Mouse (Mus musculus): ENCODE measurements around the gene Olfr193. TPM values are rescaled to one million over a fixed set of nuclear protein-coding genes. Genes with fewer than 3 reads are reported as not detected.
"Not testable (repeated sequence)": the region's sequence is repeated elsewhere in the genome, so short reads cannot be mapped to it uniquely, and the experiment has no call there.

Gene Olfr193
- not detected for total RNA-seq (2021)
- long read RNA-seq, experiment 1, result 0 reads
- long read RNA-seq, experiment 2, result 0 reads

DNA sequence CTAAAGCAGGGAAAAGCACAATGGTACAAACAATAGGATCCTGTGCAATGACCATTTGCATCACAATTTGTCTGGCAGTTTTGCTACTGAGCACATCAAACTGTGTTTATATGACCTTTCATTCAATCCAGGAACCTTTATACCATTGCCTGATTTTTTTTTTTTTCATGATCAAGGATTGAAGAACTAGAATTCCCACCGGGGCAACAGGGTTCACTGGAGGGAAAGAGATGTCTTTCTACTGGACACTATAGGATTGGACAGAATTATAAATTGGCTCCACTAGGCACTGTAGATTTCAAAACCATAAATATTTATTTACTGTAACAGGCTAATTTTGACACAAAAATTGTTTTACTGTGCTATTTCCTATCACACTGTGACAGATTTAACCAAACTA is at the start of gene Olfr193:
Gene Olfr193, minus strand, starts transcription at position 101 of the 400 bp plus-strand sequence.
- no peak within 1 kb of the TSS for H3K4me3 ChIP-seq
- no peak for TF ChIP-seq CTCF (IDR thresholded peaks at IDR 0.05)
- no peak within 1 kb of the TSS for H3K27ac ChIP-seq
- intact Hi-C loops (cut with DNase I), result no loop called here
- DNase-seq (ENCODE audit: extremely low spot score in 1 of 2, low spot score in 2 of 2), result no peak

DNA sequence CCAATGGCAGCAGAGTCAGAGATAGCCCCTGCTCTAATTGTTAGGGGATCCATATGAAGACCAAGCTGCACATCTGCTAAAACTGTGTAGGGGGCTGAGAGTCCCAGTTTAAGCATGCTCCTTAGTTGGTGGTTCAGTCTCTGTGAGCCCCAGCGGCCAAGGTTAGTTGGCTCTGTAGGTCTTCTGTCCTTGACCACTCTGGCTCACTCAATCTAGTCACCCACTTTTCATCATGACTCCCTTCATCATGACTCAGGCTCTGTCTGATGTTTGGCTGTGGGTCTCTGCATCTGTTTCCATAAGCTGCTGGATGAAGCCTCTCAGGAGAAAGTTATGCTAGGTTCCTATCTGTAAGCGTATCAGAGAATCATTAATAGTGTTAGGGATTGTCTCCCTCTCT is 40.3 kb upstream of the Olfr193 start:
- intact Hi-C loops (cut with DNase I), result no loop called here
- H3K4me3 ChIP-seq, result no peak overlapping the region
- no peak overlapping the region for H3K27ac ChIP-seq
- no peak for DNase-seq (ENCODE audit: extremely low spot score in 1 of 2, low spot score in 2 of 2)
- no peak for TF ChIP-seq CTCF (IDR thresholded peaks at IDR 0.05)

DNA sequence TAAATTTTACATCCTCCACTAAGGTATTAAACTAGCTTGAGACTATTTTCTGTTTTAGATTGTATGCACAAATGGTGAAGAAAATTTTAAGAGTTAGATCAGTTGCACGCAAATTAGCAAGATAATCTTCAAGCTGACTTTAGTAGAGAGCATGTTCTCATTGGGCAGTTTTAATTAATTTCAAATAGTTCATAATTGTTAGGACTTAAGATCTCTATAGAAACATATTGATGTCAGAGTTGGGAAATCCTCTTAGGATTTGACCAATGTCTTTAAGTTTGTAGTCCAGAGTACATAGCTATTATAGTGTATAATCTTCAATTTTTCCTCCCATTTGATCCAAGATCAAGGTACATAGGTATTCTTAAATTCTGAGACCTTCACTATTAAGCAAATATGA is 35.1 kb upstream of the Olfr193 start, which contains the start of gene Olfr195:
Gene Olfr195, plus strand, starts transcription at position 301 of the 400 bp plus-strand sequence.
- TF ChIP-seq CTCF (IDR thresholded peaks at IDR 0.05), result no peak
- Histone ChIP-seq H3K27ac (no peak within 1 kb of the TSS), H3K4me3 (no peak within 1 kb of the TSS)
- DNase-seq (ENCODE audit: extremely low spot score in 1 of 2, low spot score in 2 of 2), result no peak
- intact Hi-C loops (cut with DNase I), result no loop called here

DNA sequence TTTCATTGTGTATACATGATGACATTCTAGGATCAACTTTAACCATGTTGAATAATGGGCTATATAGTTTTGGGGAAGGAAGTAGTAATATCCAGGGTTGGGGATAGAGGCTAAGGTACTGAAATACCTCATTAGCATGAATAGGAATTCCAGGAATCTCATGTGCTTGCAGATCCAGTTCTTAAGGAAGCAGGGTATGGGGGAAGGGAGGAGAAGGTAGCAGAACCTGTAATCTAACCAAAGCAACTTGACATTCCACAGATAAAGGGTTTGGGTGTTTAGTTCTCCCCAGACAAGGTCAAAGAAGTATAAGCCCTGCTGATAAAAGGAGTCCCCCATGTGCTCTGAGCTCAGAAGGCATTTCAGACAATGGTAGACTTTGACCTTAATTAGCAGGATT is 29.4 kb upstream of the Olfr193 start:
- no peak for DNase-seq (ENCODE audit: extremely low spot score in 1 of 2, low spot score in 2 of 2)
- no peak for TF ChIP-seq CTCF (IDR thresholded peaks at IDR 0.05)
- intact Hi-C loops (cut with DNase I), result no loop called here
- H3K4me3 ChIP-seq, result no peak overlapping the region
- no peak overlapping the region for H3K27ac ChIP-seq

DNA sequence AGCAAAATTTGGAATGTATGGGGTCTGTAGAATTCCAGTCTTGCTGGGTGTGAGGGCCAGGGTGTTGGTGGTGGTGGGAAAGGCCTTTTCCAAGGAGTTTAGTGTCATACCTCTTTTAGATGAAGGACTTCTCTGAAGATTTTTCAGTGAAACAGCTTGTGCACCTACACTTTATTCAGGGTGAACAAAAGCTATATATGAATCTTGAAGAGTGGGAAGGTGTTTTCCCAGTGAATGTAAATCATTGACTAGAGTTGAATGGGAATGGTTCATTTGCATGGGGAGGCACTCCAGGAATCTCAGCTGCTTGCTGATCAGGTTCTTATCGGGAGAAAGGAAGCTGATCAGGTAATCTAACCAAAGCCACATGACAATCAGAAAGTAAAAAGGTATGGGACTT is 19.1 kb upstream of the Olfr193 start:
- TF ChIP-seq CTCF (IDR thresholded peaks at IDR 0.05), result no peak
- intact Hi-C loops (cut with DNase I), result loop anchor here (5.0 kb wide), 1 partner anchor 423 kb away; no protein-coding TSS in a partner anchor
- no peak overlapping the region for H3K27ac ChIP-seq
- no peak for DNase-seq (ENCODE audit: extremely low spot score in 1 of 2, low spot score in 2 of 2)
- no peak overlapping the region for H3K4me3 ChIP-seq

DNA sequence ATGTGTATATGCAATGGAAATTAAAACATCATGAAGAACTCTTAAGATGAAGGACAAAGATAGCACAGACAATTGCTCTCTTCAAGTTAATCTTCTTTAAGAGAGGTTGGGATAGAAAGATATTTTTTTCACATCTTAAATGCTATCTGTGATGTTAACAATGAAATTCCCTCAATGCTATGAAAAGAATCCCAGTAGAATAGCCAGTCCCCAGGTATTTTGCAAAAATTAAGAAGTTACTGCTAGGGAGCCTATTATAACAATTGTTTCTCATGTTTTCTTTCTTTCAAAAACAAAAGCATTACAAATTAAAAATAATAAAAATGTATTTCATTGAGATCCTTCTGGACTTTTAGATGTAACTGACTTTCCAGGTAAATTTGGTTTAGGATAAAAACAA is 9.3 kb upstream of the Olfr193 start, which contains the start of gene Olfr194:
Gene Olfr194, minus strand, starts transcription at position 101 of the 400 bp plus-strand sequence.
- intact Hi-C loops (cut with DNase I), result no loop called here
- TF ChIP-seq CTCF (IDR thresholded peaks at IDR 0.05), result no peak
- H3K27ac ChIP-seq, result no peak within 1 kb of the TSS
- H3K4me3 ChIP-seq, result no peak within 1 kb of the TSS
- no peak for DNase-seq (ENCODE audit: extremely low spot score in 1 of 2, low spot score in 2 of 2)

DNA sequence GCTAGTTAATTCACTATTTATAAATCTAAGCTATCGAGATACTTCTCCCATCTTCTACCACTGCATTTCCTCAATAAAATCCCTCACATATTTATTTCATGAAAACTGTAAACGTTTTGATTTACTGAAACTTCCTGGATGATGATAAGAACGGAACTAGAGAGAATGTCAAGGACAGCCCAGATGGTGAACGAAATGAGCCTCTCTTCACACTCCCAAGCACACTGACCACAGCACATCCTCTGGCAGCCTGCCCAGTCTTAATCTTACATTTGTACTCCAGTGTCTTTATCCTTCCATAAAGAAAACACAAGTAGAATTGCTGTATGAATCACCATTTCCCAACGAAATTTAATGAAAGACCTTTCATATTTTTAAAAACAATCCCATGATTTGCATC is 3.2 kb downstream of the Olfr193 start:
- H3K4me3 ChIP-seq; DNase-seq (ENCODE audit: extremely low spot score in 1 of 2, low spot score in 2 of 2); intact Hi-C loops (cut with DNase I); H3K27ac ChIP-seq: not testable (repeated sequence)

DNA sequence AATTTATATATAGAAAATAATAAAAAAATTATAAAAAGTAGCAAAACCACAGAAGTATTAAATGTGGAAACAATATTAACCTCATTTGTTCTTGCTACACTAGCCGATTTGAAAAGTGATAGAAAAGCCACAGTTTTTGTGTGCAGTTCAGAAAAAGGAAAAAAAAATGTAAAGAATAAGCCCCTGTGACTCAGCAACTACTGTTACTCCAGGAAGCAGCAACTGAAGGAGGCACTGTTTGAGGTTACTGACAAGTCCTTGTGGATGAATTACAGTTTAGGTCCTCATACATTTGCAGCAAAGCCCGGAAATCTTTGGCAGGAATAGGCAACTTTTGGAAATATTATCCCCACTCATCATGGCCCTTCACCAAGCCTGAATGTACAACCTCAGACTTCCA is 6.4 kb downstream of the Olfr193 start:
- no peak for TF ChIP-seq CTCF (IDR thresholded peaks at IDR 0.05)
- no peak for DNase-seq (ENCODE audit: extremely low spot score in 1 of 2, low spot score in 2 of 2)
- Histone ChIP-seq H3K27ac (no peak overlapping the region), H3K4me3 (no peak overlapping the region)
- intact Hi-C loops (cut with DNase I), result no loop called here

DNA sequence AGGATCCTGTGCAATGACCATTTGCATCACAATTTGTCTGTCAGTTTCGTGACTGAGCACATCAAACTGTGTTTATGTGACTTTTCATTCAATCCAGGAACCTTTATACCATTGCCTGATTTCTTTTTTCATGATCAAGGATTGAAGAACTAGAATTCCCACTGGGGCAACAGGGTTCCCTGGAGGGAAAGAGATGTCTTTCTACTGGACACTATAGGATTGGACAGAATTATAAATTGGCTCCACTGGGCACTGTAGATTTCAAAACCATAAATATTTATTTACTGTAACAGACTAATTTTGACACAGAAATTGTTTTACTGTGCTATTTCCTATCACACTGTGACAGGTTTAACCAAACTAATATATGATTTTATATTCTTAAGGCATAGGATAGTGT is 22.0 kb downstream of the Olfr193 start, which contains the start of gene Olfr191:
Gene Olfr191, minus strand, starts transcription at position 101 of the 400 bp plus-strand sequence.
- H3K27ac ChIP-seq; H3K4me3 ChIP-seq; intact Hi-C loops (cut with DNase I); DNase-seq (ENCODE audit: extremely low spot score in 1 of 2, low spot score in 2 of 2): not testable (repeated sequence)

DNA sequence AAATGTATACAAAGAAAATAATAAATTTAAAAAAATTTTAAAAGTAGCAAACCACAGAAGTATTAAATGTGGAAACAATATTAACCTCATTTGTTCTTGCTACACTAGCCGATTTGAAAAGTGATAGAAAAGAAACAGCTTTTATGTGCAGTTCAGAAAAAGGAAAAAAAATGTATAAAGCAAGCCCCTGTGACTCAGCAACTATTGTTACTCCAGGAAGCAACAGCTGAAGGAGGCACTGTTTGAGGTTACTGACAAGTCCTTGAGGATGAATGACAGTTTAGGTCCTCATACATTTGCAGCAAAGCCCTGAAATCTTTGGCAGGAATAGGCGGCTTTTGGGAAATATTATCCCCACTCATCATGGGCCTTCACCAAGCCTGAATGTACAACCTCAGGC is 30.6 kb downstream of the Olfr193 start:
- intact Hi-C loops (cut with DNase I); H3K27ac ChIP-seq; H3K4me3 ChIP-seq; DNase-seq (ENCODE audit: extremely low spot score in 1 of 2, low spot score in 2 of 2): not testable (repeated sequence)

DNA sequence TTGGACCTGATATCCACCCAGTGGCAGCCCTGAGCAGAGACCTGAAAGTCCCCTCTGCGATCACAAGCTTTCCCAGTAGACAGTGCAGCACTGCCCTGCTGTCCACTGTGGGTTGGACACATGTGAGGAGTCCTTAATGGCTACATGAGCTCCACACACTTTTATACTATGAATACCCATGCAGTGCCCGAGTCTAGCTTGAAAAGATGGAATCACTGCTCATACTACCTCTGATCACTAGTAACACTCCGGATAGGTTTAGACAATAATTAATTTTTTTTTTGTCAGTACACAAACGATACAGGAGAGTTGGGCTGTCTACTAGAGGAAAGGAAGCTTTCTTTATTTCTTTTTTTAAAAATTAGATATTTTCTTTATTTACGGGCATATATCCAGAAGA is 33.8 kb downstream of the Olfr193 start, which contains the start of gene Olfr190:
Gene Olfr190, minus strand, starts transcription at position 101 of the 400 bp plus-strand sequence.
- intact Hi-C loops (cut with DNase I), result no loop called here
- no peak for TF ChIP-seq CTCF (IDR thresholded peaks at IDR 0.05)
- Histone ChIP-seq H3K4me3 (no peak within 1 kb of the TSS), H3K27ac (no peak within 1 kb of the TSS)
- DNase-seq (ENCODE audit: extremely low spot score in 1 of 2, low spot score in 2 of 2), result no peak

DNA sequence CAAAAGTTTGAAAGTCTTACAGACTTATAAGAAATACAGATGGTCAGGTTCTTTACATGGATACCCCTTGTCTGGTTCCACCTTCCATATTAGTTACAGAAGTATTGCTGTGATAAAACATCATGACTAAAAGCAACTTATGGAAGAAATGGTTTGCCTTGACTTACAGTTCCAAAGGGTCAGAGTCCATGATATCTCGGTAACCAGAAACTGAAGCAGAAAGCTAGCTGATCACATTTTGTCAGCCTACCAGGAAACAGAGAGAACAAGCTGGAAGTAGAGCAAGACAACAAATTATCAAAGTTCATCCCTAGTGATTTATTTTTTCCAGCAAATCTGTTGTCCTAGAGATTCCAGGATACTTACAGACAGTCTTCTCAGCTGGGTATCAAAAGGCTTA is 38.2 kb downstream of the Olfr193 start:
- no peak overlapping the region for H3K27ac ChIP-seq
- intact Hi-C loops (cut with DNase I), result no loop called here

DNA sequence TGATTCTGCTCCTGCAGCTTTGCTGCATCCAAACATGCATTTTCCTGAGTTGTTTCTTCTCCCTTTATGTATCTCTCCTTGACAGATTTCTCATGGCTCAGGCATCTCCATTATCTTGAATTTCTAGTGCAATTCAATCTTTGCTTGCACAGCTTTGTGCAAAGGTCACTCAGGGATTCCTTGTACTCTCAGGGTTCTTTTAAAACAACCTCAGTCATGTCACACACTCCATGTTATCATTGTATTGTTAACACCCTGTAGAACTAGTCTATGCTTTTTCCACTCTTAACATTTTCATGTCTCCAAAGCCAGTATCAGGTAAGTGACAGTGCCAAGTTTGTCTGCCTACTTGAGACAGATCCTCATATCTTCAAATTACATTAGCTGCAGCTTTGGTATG is 39.9 kb downstream of the Olfr193 start:
- intact Hi-C loops (cut with DNase I), result no loop called here
- no peak for DNase-seq (ENCODE audit: extremely low spot score in 1 of 2, low spot score in 2 of 2)
- Histone ChIP-seq H3K27ac (no peak overlapping the region), H3K4me3 (no peak overlapping the region)
- no peak for TF ChIP-seq CTCF (IDR thresholded peaks at IDR 0.05)

More for the DNA sequence above, 38.2 kb downstream of the Olfr193 start:
- TF ChIP-seq CTCF (IDR thresholded peaks at IDR 0.05), result no peak
- DNase-seq (ENCODE audit: extremely low spot score in 1 of 2, low spot score in 2 of 2), result no peak
- no peak overlapping the region for H3K4me3 ChIP-seq

DNA sequence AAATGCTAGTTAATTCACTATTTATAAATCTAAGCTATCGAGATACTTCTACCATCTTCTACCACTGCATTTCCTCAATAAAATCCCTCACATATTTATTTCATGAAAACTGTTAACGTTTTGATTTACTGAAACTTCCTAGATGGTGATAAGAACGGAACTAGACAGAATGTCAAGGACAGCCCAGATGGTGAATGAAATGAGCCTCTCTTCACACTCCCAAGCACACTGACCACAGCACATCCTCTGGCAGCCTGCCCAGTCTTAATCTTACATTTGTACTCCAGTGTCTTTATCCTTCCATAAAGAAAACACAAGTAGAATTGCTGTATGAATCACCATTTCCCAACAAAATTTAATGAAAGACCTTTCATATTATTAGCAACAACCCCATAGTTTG is 49.3 kb downstream of the Olfr193 start:
- H3K27ac ChIP-seq; H3K4me3 ChIP-seq; intact Hi-C loops (cut with DNase I); DNase-seq (ENCODE audit: extremely low spot score in 1 of 2, low spot score in 2 of 2): not testable (repeated sequence)

Other genes starting within 250 kb of the Olfr193 start
- not detected for gene Olfr177, start 237.1 kb downstream of the Olfr193 start, total RNA-seq (2021)
- gene Olfr178, start 219.8 kb downstream of the Olfr193 start, total RNA-seq (2021), result not detected
- not detected for gene Olfr181, start 183.1 kb downstream of the Olfr193 start, total RNA-seq (2021)
- gene Olfr180, start 182.5 kb downstream of the Olfr193 start, total RNA-seq (2021), result not detected
- not detected for gene Olfr183, start 116.5 kb downstream of the Olfr193 start, total RNA-seq (2021)
- gene Olfr186, start 81.6 kb downstream of the Olfr193 start, total RNA-seq (2021), result not detected
- gene Olfr187, start 72.1 kb downstream of the Olfr193 start, total RNA-seq (2021), result not detected
- not detected for gene Olfr190, start 33.9 kb downstream of the Olfr193 start, total RNA-seq (2021)
- not detected for gene Olfr191, start 22.1 kb downstream of the Olfr193 start, total RNA-seq (2021)
- not detected for gene Olfr194, start 9.2 kb upstream of the Olfr193 start, total RNA-seq (2021)
- gene Olfr195, start 35.2 kb upstream of the Olfr193 start, total RNA-seq (2021), result not detected
- gene Olfr196, start 58.6 kb upstream of the Olfr193 start, total RNA-seq (2021), result not detected
- not detected for gene Olfr198, start 91.7 kb upstream of the Olfr193 start, total RNA-seq (2021)
- gene Olfr199, start 107.9 kb upstream of the Olfr193 start, total RNA-seq (2021), result not detected
- gene Olfr201, start 160.8 kb upstream of the Olfr193 start, total RNA-seq (2021), result not detected
- gene Olfr202, start 174.9 kb upstream of the Olfr193 start, total RNA-seq (2021), result not detected
- gene Olfr203, start 187.0 kb upstream of the Olfr193 start, total RNA-seq (2021), result not detected
- gene Olfr204, start 206.4 kb upstream of the Olfr193 start, total RNA-seq (2021), result not detected
- not detected for gene Olfr205, start 219.3 kb upstream of the Olfr193 start, total RNA-seq (2021)
- gene Olfr206, start 237.4 kb upstream of the Olfr193 start, total RNA-seq (2021), result not detected